Mouse (Mus musculus): Measurements from ENCODE around the gene Olfm4. TPM values are rescaled to one million over a fixed set of nuclear protein-coding genes. Genes with fewer than 3 reads are reported as not detected.

Olfm4 gene
- polyA plus RNA-seq, 1 experiment from 2014 or later = 1.2 TPM

DNA sequence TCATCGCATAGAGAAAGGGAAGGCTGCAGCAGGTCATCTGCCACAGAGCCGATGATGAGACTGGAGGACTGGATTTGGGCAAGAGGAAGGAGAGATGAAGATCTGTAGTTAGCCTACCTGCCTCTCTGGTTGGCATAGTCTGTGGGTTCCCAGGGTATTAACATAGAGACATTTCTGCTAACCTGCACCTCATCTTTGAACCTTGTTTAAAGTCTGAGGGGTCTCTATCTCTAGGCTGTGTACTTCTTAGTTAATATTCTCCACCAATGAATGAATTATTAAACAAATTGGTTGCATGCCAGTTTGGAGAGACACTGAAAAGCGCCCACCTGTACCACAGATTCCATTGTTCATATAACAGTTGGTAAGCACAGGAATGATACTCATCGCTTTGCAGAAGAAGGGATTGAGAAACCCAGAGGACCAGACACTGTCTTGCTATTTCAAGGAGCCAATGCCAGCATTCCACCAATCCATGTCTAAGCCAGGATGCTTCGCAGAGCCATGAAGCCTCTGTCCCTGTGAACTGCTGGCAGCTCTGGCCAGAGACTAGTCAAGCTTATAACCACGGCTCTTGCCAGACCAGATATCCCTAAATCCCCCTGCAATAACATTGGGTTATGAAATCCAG is 62.3 kb downstream of the Olfm4 start:
- H3K9ac ChIP-seq = no peak overlapping the region
- H3K36me3 ChIP-seq (replicated peaks) = no peaks in the 10 kb centered on the region
- 94% methylated on average over 6 of the region's 6 CpGs for WGBS
- no peak overlapping the region for H3K4me2 ChIP-seq
- H3K27me3 ChIP-seq (replicated peaks) = no peaks in the 10 kb centered on the region
- H3K4me1 ChIP-seq = no peaks in the 10 kb centered on the region
- no peak for ATAC-seq (replicated peaks)
- H3K4me3 ChIP-seq = no peak overlapping the region
- H3K9me3 ChIP-seq = no peaks in the 10 kb centered on the region
- no peak overlapping the region for H3K27ac ChIP-seq

- no peaks in the 10 kb centered on the region for H3K27me3 ChIP-seq (replicated peaks)
- H3K27ac ChIP-seq = no peak overlapping the region
- 51% methylated on average over 5 of the region's 5 CpGs for WGBS
- ATAC-seq (replicated peaks) = no peak
- no peak overlapping the region for H3K4me3 ChIP-seq
- no peaks in the 10 kb centered on the region for H3K36me3 ChIP-seq (replicated peaks)
- H3K9ac ChIP-seq = no peak overlapping the region
- no peak overlapping the region for H3K4me2 ChIP-seq
- no peaks in the 10 kb centered on the region for H3K9me3 ChIP-seq
- H3K4me1 ChIP-seq = no peaks in the 10 kb centered on the region
Measured at GRCm38 (mm10) chr14:80047368-80048101, 63.7 kb downstream of the Olfm4 start.

DNA sequence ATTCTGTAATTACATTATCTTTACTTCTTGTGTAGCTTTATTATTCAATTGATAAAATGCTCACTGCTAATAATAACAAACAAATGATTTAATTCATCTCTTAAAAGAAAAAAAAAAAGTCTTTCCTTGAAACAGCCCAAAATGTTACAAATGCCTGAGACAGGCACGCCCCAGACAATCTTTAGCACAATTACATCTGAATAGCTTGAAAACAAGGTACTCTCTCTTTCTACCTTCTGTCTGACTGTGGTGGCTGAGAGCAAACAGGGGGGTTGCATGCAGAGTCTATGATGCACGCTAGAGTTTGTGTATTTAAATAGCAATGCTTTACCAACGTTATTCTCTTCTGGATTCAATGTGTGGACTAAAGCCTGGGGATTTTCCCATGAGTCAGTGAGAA is 71.8 kb downstream of the Olfm4 start:
- Histone ChIP-seq H3K27me3 (replicated peaks) (no peaks in the 10 kb centered on the region), H3K36me3 (replicated peaks) (no peaks in the 10 kb centered on the region), H3K27ac (no peak overlapping the region), H3K4me1 (no peaks in the 10 kb centered on the region), H3K4me3 (no peak overlapping the region), H3K9me3 (no peaks in the 10 kb centered on the region), H3K9ac (no peak overlapping the region), H3K4me2 (no peak overlapping the region)
- no peak for ATAC-seq (replicated peaks)
- WGBS = 56% methylated on average over 3 of the region's 3 CpGs

DNA sequence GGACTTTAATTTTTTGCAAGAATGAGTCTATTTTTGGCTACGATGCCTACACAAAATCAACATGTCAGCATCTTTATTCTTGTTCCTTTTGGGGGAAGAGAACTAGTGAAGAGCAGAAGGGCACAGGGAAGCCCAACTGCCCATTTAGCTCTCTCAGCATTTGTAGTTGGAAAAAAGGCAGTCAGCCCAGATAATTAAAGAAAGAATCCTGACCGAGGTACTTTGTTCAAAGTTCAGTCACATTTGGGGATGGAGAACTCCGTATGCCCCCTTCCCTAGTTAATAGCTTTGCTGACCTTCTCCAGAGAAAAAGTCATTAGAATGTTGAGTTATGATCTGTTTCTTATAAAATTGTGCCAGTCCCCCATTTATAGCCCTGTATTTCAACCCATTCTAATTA is 77.8 kb downstream of the Olfm4 start:
- no peaks in the 10 kb centered on the region for H3K36me3 ChIP-seq (replicated peaks)
- no peak overlapping the region for H3K4me3 ChIP-seq
- H3K9me3 ChIP-seq = no peaks in the 10 kb centered on the region
- no peaks in the 10 kb centered on the region for H3K4me1 ChIP-seq
- no peaks in the 10 kb centered on the region for H3K27me3 ChIP-seq (replicated peaks)
- ATAC-seq (replicated peaks) = no peak
- WGBS = 90% methylated on average over 3 of the region's 3 CpGs
- H3K4me2 ChIP-seq = no peak overlapping the region
- no peak overlapping the region for H3K27ac ChIP-seq
- no peak overlapping the region for H3K9ac ChIP-seq

- no peaks in the 10 kb centered on the region for H3K36me3 ChIP-seq (replicated peaks)
- 65% methylated on average over 9 of the region's 9 CpGs for WGBS
- no peak overlapping the region for H3K4me3 ChIP-seq
- H3K4me2 ChIP-seq = no peak overlapping the region
- no peak overlapping the region for H3K9ac ChIP-seq
- H3K27ac ChIP-seq = no peak overlapping the region
- ATAC-seq (replicated peaks) = no peak
- no peaks in the 10 kb centered on the region for H3K4me1 ChIP-seq
- no peaks in the 10 kb centered on the region for H3K27me3 ChIP-seq (replicated peaks)
- no peaks in the 10 kb centered on the region for H3K9me3 ChIP-seq
Measured at GRCm38 (mm10) chr14:80062896-80063295, 79.0 kb downstream of the Olfm4 start.

- no peak for ATAC-seq (replicated peaks)
- H3K9ac ChIP-seq = no peak overlapping the region
- no peak overlapping the region for H3K4me3 ChIP-seq
- no peak overlapping the region for H3K4me2 ChIP-seq
- no peaks in the 10 kb centered on the region for H3K9me3 ChIP-seq
- WGBS = 61% methylated on average over 3 of the region's 3 CpGs
- no peaks in the 10 kb centered on the region for H3K27me3 ChIP-seq (replicated peaks)
- H3K27ac ChIP-seq = no peak overlapping the region
- no peaks in the 10 kb centered on the region for H3K4me1 ChIP-seq
- H3K36me3 ChIP-seq (replicated peaks) = no peaks in the 10 kb centered on the region
Measured at GRCm38 (mm10) chr14:80070580-80070979, 86.7 kb downstream of the Olfm4 start.

Other genes starting within 250 kb of the Olfm4 start
- gene Pcdh8, start 212.8 kb upstream of the Olfm4 start, polyA plus RNA-seq (2015; fragmentation: Nextera tagmentation; extraction: Ambion mirVana) = 72.8 and 73.2 TPM in 2 replicates

Measured in midbrain, embryonic 15.5 days (tissue).